14 mouse cellular contexts compared by ENCODE assay signal in genomic region chr10:95180177-95180576, GRCm38 (mm10).
DNase-seq lines count a peak whose midpoint lies in the region; ATAC-seq and TF ChIP-seq lines count a peak whose summit lies in the region.
"Had no signal": no experiment of that assay in that cellular context is flagged by ENCODE, and none has a peak within 500 bp of the region (broad histone marks: within the 10 kb centered on the region; RNA-seq: fewer than 3 reads in every experiment).

No protein-coding gene starts in this region.

- TF ChIP-seq POLR2A in liver, adult 2 months (IDR thresholded peaks at IDR 0.05; ENCODE audit: extremely low read depth, insufficient read depth, low read length) = no peak
- TF ChIP-seq POLR2A in CH12.LX (IDR thresholded peaks at IDR 0.05; ENCODE audit: low read depth, low read length) = no peak

- no peaks in the 10 kb centered on the region for H3K79me2 ChIP-seq in liver, adult 2 months (ENCODE audit: control insufficient read depth, insufficient read depth, low read length)
- no peaks in the 10 kb centered on the region for H3K79me2 ChIP-seq in CH12.LX (replicated peaks; ENCODE audit: control insufficient read depth, extremely low read depth, insufficient read depth, poor library complexity, severe bottlenecking)

- WGBS in liver, adult 2 months = 50% methylated on average over 8 of the region's 8 CpGs
- whole genome bisulfite sequencing in forebrain, embryonic 16.5 days = 91% methylated on average over 8 of the region's 8 CpGs
- 93% methylated on average over 8 of the region's 8 CpGs for WGBS in midbrain, embryonic 10.5 days

- TF ChIP-seq CTCF in liver, adult 2 months (IDR thresholded peaks at IDR 0.05; ENCODE audit: low read depth, low read length) = no peak
- no peak for TF ChIP-seq CTCF in CH12.LX (conservative IDR thresholded peaks at IDR 0.05 in 1 of 2, IDR thresholded peaks at IDR 0.05 in 1 of 2; ENCODE audit: low read depth in 2 of 2, low read length in 2 of 2)

- peak; percentile 68 for ATAC-seq in inflammation-experienced regulatory T-cells, adult 6 months
- ATAC-seq in forebrain, embryonic 16.5 days = no peak
- ATAC-seq: forebrain, embryonic 13.5 days; intestine, embryonic 16.5 days had no signal

- H3K27ac ChIP-seq in liver, adult 2 months (replicated peaks; ENCODE audit: insufficient read depth, low read depth, low read length) = no peak overlapping the region
- no peak overlapping the region for H3K27ac ChIP-seq in CH12.LX (ENCODE audit: insufficient read depth, low read depth)
- H3K27ac ChIP-seq in forebrain, embryonic 16.5 days (ENCODE audit: low read length) = no peak overlapping the region
- no peak overlapping the region for H3K27ac ChIP-seq in midbrain, embryonic 10.5 days (replicated peaks)
- H3K27ac ChIP-seq: embryonic facial prominence, embryonic 13.5 days; forebrain, embryonic 13.5 days had no signal

- no peak for TF ChIP-seq EP300 in CH12.LX (IDR thresholded peaks at IDR 0.05; ENCODE audit: low read length)

- H3K4me3 ChIP-seq in liver, adult 2 months (ENCODE audit: insufficient read depth, low read depth, low read length) = no peak overlapping the region
- H3K4me3 ChIP-seq in CH12.LX (replicated peaks in 1 of 3; ENCODE audit: low read depth in 2 of 3, low read length in 2 of 3, poor library complexity in 1 of 3) = peak overlapping the region in 1 of 3 experiments; percentile 41
- no peak overlapping the region for H3K4me3 ChIP-seq in forebrain, embryonic 16.5 days (replicated peaks; ENCODE audit: low read length)
- no peak overlapping the region for H3K4me3 ChIP-seq in midbrain, embryonic 10.5 days
- H3K4me3 ChIP-seq: embryonic facial prominence, embryonic 13.5 days; forebrain, embryonic 13.5 days had no signal

- in situ Hi-C loops in CH12.LX (cut with MboI; ENCODE audit: low pct_ligation_motif_present, low pct_unique_long_range_greater_than_20kb, low sequenced_read_pairs) = no loop called here

- peak; percentile 43 for DNase-seq in liver, adult 2 months (ENCODE audit: extremely low read depth, low read depth, low spot score)
- no peak for DNase-seq in liver
- peak; percentile 56 for DNase-seq in CH12.LX (ENCODE audit: extremely low read depth)
- DNase-seq in natural killer cell, adult 2 months (ENCODE audit: low spot score in 2 of 2) = peak; percentile 5 to 10
- no peak for DNase-seq in right cerebral cortex, adult 2 months (ENCODE audit: low spot score in 2 of 2)
- DNase-seq in midbrain, embryonic 10.5 days (ENCODE audit: low spot score) = no peak
- DNase-seq: cerebellum, postnatal 25 days; gastrocnemius, postnatal 36 days; lung, embryonic 14.5 days had no signal

- TF ChIP-seq RAD21 in CH12.LX (IDR thresholded peaks at IDR 0.05; ENCODE audit: low read depth, low read length) = no peak

- H3K9me3 ChIP-seq in CH12.LX (replicated peaks; ENCODE audit: low read length) = no peaks in the 10 kb centered on the region
- H3K9me3 ChIP-seq in forebrain, embryonic 16.5 days (ENCODE audit: control insufficient read depth, low read length) = no peaks in the 10 kb centered on the region
- no peaks in the 10 kb centered on the region for H3K9me3 ChIP-seq in midbrain, embryonic 10.5 days (replicated peaks)
- H3K9me3 ChIP-seq: embryonic facial prominence, embryonic 13.5 days; forebrain, embryonic 13.5 days had no signal

- no peak overlapping the region for H3K9ac ChIP-seq in liver, adult 2 months (ENCODE audit: low read depth, low read length)
- H3K9ac ChIP-seq in CH12.LX (ENCODE audit: insufficient read depth, low read depth) = no peak overlapping the region
- H3K9ac ChIP-seq in forebrain, embryonic 16.5 days (replicated peaks; ENCODE audit: low read depth, low read length) = no peak overlapping the region
- H3K9ac ChIP-seq: embryonic facial prominence, embryonic 13.5 days; forebrain, embryonic 13.5 days; lung, embryonic 14.5 days had no signal

- no peak overlapping the region for H3K4me2 ChIP-seq in CH12.LX (ENCODE audit: insufficient read depth, low read depth, poor library complexity, severe bottlenecking)
- H3K4me2 ChIP-seq in forebrain, embryonic 16.5 days (ENCODE audit: low read length) = no peak overlapping the region
- H3K4me2 ChIP-seq: embryonic facial prominence, embryonic 13.5 days; forebrain, embryonic 13.5 days; lung, embryonic 14.5 days had no signal

- H3K27me3 ChIP-seq in liver, adult 2 months (ENCODE audit: control insufficient read depth, insufficient read depth, low read length) = no peaks in the 10 kb centered on the region
- H3K27me3 ChIP-seq in CH12.LX (replicated peaks) = no peaks in the 10 kb centered on the region
- no peaks in the 10 kb centered on the region for H3K27me3 ChIP-seq in forebrain, embryonic 16.5 days (replicated peaks; ENCODE audit: control insufficient read depth, insufficient read depth, low read length)
- 0 out of 2 replicates have a peak, but pooled peaks cover 4% of the 10 kb centered on the region for H3K27me3 ChIP-seq in midbrain, embryonic 10.5 days (ENCODE audit: low read depth, poor library complexity, severe bottlenecking)
- H3K27me3 ChIP-seq: forebrain, embryonic 13.5 days had no signal

- dilution Hi-C loops in CH12.LX (cut with MboI; ENCODE audit: extremely low pct_ligation_motif_present, extremely low pct_unique_long_range_greater_than_20kb, low sequenced_read_pairs) = no loop called here

- no peaks in the 10 kb centered on the region for H3K36me3 ChIP-seq in liver, adult 2 months (ENCODE audit: control insufficient read depth, insufficient read depth, low read length)
- H3K36me3 ChIP-seq in CH12.LX (replicated peaks in 1 of 2; ENCODE audit: control insufficient read depth in 1 of 2, insufficient read depth in 1 of 2, low read length in 1 of 2) = no peaks in the 10 kb centered on the region
- no peaks in the 10 kb centered on the region for H3K36me3 ChIP-seq in forebrain, embryonic 16.5 days (ENCODE audit: control insufficient read depth, insufficient read depth)
- H3K36me3 ChIP-seq in midbrain, embryonic 10.5 days = no peaks in the 10 kb centered on the region
- H3K36me3 ChIP-seq: embryonic facial prominence, embryonic 13.5 days had no signal

- no peaks in the 10 kb centered on the region for H3K4me1 ChIP-seq in liver, adult 2 months (ENCODE audit: control insufficient read depth, insufficient read depth, low read length)
- peaks cover 15 to 71% of the 10 kb centered on the region in 2 experiments for H3K4me1 ChIP-seq in CH12.LX (ENCODE audit: control insufficient read depth in 1 of 2, insufficient read depth in 2 of 2)
- peaks cover 24% of the 10 kb centered on the region for H3K4me1 ChIP-seq in forebrain, embryonic 16.5 days (replicated peaks; ENCODE audit: control insufficient read depth, insufficient read depth, low read length)
- H3K4me1 ChIP-seq in midbrain, embryonic 10.5 days = peaks cover 7% of the 10 kb centered on the region

TF ChIP-seq in CH12.LX, 34 proteins besides CTCF, POLR2A, EP300 and RAD21:
- TF ChIP-seq ZC3H11A (IDR thresholded peaks at IDR 0.05; ENCODE audit: low read depth, low read length) = no peak
- no peak for TF ChIP-seq CHD2 (IDR thresholded peaks at IDR 0.05; ENCODE audit: low read length)
- no peak for TF ChIP-seq CHD1 (IDR thresholded peaks at IDR 0.05; ENCODE audit: low read depth, low read length)
- no peak for TF ChIP-seq NELFE (IDR thresholded peaks at IDR 0.05; ENCODE audit: low read depth, low read length)
- no peak for TF ChIP-seq MYC (IDR thresholded peaks at IDR 0.05; ENCODE audit: low read depth, low read length)
- no peak for TF ChIP-seq ETS1 (conservative IDR thresholded peaks at IDR 0.05; ENCODE audit: low read depth, low read length)
- TF ChIP-seq MEF2A (IDR thresholded peaks at IDR 0.05; ENCODE audit: borderline replicate concordance, low read depth, low read length) = no peak
- TF ChIP-seq GABPA (IDR thresholded peaks at IDR 0.05; ENCODE audit: insufficient replicate concordance, low read depth, low read length) = no peak
- TF ChIP-seq TCF12 (IDR thresholded peaks at IDR 0.05; ENCODE audit: low read depth, low read length) = no peak
- no peak for TF ChIP-seq KAT2A (IDR thresholded peaks at IDR 0.05; ENCODE audit: insufficient replicate concordance, low read length)
- TF ChIP-seq IRF4 (IDR thresholded peaks at IDR 0.05; ENCODE audit: low read depth, low read length) = no peak

Comparison
In these comparisons a context has a peak if more than half of its experiments do, and no peak if none do; other contexts are left out.
1. DNase-seq: peak in liver, adult 2 months (single experiment), CH12.LX (single experiment) and natural killer cell, adult 2 months (2 of 2); none in liver (single experiment), right cerebral cortex, adult 2 months (0 of 2) and midbrain, embryonic 10.5 days (single experiment).